Mouse (Mus musculus): ENCODE data around the gene Ing5.
"Not testable (repeated sequence)": the region's sequence is repeated elsewhere in the genome, so short reads cannot be mapped to it uniquely, and the experiment has no call there.

Gene Ing5

GRCm38 (mm10) chr1:93859619-93860018 lies 55.9 kb downstream of the Ing5 start:
- no peak for DNase-seq (ENCODE audit: extremely low read depth, insufficient read length, low spot score)

GRCm38 (mm10) chr1:93861048-93861447 lies 57.3 kb downstream of the Ing5 start, which contains the start of gene Gal3st2:
TSS of gene Gal3st2 (plus strand) at chr1:93861306.
- not testable (repeated sequence) for DNase-seq (ENCODE audit: extremely low read depth, insufficient read length, low spot score)
